Mouse (Mus musculus) Muller cell, postnatal 12 days (primary cell): ENCODE data around the gene Map4k5.

Source experiments
- DNase-seq: peaks from one replicate; pipeline ENCODE4 v3.0.0-alpha.2; 2015; ENCODE audit errors: inconsistent ontology term

Gene Map4k5

DNA sequence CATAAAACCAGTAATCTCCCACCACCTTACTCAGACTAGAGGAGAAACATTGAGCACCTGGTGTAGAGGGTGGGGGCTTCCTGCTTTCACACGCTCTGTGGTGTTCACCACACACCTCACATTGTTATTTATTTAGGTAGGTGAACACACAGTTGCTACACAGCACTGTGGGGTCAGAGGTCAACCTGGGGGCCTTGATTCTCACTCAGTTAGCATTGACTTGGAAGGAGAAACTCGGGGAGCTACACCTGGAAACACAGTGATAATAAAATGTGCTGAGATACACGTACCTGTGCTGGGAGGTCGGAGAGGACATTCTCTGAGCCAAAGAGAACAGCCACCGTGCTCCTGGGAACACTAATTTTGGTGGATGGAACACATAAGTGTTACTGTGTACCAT is 104.6 kb downstream of the Map4k5 start:
- DNase-seq = no peak

DNA sequence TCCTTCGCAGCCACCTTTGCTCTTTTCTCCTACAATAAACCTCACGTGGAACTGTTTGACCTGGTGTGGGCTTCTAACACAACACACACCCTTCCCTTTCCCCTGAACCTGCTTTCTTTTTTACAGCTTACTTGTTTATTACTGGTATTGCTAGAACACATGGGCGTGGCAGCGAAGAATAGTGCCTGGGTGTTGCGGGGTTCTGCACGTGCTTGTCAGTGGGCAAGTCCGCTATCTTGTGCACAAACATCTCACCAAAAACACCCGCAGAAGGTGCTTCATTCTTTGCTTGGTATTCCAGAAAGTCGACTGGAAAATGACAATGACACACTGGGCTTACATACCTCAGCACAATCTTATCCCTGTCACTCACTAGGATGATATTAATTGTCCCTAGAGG is 107.5 kb downstream of the Map4k5 start:
- DNase-seq = no peak

DNA sequence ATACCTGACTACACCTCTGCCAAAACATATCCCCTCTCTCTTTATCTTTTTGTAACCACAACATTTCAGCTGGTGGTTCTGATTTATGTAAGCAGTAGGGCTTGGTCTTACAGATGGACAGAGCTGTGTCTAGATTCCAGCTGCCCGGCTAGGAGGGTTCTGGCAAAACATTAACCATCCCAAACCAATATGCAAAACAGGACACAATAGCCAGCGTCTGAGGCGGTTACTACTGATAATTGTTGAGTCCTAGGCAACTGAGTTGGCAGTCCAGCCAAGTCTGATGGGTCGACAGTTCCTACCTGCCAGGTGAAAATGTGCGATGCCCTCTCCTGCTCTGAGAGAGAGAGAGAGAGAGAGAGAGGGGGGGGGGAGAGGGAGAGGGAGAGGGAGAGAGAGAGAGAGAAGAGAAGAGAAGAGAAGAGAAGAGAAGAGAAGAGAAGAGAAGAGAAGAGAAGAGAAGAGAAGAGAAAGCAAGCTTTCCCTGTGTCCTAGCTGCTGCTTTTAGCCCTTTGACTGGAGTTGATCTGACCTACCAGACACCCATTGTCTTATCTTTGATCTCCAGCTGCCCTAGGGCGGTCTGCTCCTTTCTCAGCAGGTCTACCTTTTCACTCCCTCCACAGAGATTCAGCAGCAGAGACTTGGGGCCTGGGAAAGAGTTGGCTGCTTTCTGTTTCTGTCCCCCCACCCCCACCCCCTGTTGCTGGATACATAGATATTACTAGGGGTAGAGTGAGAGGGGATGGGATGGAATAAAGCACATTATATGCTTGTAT is 109.6 kb downstream of the Map4k5 start:
- DNase-seq = no peak

DNA sequence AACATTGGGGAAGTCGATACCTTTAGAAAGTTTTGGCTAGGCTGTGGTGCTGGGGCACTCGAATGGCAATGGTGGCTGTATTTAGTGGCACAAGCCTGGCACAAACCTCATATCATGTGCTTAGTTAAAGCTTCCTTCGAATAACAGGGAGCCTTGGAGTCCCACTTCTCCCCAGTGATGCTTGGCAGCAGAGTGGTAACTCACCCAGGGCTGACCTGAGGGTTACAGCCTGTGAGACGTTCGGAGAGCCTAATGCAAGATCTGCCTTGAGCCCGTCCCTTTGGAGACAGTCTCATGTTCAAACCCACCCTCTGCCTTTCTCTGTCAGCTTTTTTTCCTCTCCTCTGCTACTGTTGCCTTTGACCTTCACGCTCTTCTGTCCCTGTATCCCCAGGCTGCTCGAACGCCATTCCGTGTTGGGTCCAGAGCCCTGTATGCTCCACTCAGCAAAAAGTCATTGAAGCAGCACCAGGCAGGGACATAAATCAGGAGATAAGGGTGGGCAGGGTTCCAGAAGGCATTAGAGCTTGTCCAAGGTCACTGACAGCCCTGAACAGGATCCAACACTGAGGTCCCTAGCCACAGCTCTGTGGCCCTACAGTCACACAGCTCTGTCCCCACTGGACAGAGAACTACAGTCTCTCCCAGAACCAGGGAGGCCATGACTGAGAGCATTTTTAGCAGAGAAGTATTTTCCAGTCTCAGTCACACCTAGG is 110.9 kb downstream of the Map4k5 start:
- no peak for DNase-seq

DNA sequence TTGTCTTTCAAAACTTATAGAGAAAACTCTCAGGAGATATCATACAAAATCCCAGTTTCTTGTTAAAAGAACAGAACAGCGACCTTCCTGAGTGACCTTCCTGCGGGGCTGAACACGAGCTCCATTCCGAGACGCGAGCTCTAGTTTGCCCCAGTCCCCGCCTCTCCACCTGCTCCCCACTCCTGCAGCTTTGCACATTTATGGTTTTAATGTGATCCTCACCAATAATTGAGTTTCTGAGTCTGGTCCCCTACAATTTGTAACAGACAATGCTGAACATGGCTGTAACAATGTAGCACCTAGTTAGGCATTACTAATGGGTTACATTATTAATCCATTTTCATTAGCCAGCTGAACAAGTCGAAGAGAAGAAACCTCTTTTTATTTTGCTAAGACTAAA is 111.5 kb downstream of the Map4k5 start:
- no peak for DNase-seq

DNA sequence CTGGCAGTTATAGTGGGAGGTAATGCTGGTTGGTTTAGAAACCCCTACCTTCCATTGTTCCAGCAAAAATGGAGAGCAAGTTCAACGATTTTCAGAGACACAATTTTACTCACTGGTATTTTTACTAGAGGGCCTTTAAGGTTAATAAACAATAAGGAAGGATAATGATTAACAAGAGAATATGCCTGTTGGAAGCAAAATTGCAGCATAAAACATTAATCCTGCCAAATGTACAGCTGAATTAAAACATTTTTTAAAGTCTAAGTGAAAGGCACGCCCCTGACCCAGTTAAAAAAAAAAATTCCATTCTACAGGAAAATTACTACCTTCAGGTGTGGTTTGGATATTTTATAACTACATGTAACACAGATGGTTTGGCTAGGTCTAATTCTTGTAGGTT is 115.0 kb downstream of the Map4k5 start:
- DNase-seq = no peak

DNA sequence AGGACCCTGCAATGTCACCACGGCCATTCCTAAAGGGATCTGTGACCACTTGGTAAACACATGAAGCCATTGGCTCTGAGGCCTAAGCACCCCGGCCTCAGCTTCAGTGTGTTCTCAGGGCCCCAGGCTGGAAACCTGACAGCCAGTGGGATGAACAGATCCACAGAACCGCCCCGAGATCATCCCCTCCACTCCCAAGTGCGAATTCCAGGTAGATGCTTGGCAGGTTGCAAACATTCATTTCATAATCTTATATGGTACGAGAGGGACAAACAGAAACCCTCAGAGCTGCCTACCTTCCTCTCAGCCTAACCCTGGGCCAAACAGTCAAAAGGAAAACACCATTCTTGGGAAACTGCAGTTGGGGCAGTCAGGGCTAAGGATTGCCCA is 115.7 kb downstream of the Map4k5 start:
- no peak for DNase-seq

DNA sequence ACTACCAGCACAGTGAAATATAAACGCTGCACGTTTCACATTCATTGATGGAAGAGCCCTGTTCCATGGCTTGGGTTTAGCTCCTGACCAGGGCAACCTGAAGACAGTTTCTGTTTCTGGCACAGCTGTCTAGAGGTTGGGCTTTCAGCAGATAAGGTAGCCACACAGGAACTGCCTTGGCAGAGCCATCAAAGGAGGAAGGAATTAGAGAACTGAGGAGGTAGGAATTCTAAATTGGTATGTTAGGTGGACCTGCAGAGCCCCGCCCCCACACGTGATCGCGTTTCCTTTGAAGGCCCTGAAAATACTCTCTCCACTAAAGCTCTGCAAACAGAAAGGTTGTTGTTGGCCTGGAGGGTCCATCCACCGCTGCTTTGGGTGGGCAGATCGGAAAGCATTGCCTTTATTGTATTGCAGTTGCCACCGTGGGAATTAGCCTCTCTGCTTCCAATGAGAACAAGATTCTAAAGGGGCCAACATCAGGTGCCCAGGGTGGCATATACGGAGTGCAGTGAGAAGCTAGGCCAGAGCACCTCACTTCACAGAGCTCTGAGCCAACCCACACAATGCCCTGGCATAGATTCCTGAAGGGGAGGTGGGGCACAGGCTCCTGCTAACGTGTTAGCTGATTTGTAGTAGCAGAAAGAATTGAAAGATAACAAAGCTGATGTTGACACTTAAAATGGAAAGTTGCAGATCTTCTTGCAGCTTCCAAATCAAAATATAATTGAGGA is 116.2 kb downstream of the Map4k5 start:
- no peak for DNase-seq

DNA sequence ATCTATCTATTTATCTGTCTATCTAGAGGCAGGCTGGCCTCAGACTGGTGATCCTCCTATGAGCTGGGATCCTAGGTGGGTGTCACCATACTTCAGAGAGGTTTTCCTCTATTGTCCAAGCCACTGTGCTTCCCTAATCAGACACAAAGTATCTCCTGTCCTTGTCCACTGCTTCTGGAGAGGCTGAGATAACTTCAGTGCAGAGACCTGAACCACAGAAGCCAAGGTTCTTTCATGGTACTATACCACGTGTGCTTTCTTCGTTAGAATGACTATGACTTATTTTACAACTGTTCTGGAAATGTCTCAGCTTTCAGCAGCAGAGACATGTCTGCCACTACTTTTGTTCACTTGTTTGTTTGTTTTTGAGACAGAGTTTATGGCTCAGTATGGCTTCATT is 124.2 kb downstream of the Map4k5 start:
- no peak for DNase-seq

DNA sequence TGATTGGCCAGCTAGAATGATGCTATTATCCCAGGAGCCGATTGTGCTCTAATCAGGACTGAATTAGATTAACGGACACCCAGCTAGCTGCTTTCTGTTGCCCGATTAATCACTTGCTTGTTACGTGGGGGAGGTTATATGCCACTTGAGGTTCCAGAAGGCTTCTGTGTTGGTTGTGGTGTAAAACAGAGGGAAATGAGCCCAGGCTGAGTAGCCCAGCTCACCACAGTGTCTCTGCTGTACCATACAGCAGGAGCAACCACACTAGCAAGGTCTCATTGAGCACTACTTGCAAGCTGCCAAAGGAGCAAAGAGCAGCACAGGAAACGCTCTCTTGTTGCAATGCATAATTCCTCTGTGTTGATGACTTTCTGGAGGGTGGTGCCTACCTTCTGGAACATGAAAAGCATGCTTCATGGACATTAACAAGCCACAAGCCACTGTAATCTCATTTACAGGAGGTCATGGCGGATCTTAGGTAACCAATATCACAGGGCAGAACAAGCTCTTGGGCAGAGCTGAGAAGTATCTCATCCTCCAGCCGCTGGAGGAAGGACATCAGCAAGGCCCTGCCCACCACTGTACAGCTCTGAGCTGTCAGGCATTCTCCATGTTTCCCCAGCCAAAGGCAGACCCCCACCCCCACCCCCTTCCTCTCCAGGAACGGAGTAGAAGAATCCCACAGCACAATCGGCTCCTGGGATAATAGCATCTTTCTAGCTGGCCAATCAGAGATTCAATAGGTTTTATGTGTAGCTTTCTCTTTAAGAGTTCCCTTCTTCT is 125.3 kb downstream of the Map4k5 start:
- DNase-seq = no peak

DNA sequence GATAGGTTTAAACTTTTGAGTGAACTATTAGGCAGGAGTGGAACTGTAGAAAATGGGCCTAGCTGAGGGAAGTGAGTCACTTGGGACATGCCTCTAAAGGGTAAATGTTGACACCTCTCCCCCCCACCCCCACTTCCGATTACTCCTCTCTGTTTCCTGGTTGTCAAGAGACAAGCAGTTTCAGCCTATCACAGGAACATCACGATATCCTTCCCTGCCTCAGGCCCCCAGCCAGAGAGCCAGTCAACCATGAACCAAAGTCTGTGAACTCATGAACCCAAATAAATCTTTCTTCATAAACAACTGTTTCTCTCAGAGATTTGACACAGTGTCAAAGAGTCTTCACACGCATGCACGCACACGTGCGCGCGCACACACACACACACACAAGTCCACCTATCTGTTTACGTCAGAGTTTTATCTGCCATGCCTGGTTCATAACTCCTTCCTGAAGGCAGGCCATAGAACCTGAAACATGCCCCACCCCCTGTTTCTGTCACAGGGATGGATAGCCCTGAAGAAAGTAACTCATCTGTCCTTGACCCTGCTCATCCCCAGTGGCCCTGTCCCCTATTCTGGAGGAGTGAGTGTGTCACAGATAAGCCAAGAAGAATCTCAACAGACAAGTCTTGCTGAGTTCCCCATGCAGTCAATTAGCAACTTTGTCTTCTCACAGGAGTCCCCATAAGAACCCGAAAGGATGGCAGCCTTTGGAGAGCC is 126.7 kb downstream of the Map4k5 start:
- DNase-seq = peak; percentile 40

DNA sequence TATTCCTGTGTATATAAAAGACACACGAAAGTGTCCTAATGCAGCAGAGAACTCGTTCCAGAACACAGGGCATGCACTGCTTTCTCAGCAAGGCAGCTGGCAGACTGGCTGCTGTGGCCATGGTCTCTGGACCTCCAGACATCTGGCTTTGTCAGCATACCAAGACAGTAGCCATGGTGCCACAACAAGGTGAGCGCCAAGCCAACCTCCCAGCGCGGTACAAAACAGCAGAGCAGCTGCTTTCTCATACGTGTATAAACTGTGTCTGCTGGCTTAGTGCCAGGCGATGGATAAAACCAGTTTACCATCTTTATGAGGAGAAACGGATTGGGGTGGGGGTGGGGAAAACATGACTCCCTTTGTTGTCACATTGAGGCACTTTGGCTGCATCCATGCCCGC is 127.5 kb downstream of the Map4k5 start:
- DNase-seq = no peak

DNA sequence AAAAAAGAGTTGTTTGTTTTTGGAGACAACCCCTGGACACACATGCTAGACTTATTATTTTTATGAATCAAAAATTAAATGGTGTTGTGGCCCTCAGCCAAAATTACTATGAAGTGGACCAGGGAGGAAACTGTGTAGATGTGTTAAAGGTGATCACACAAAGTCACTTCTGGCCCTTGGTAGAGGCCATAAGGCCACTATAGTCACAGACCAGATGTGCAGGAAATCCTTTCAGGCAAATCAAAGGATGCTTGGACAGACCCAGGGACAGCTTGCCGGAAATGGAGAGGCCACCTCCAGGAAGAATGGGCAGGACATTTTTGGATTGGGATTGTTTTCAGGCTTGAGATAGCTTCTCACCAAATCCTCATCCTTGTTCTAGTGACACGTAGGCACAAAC is 131.4 kb downstream of the Map4k5 start:
- no peak for DNase-seq

DNA sequence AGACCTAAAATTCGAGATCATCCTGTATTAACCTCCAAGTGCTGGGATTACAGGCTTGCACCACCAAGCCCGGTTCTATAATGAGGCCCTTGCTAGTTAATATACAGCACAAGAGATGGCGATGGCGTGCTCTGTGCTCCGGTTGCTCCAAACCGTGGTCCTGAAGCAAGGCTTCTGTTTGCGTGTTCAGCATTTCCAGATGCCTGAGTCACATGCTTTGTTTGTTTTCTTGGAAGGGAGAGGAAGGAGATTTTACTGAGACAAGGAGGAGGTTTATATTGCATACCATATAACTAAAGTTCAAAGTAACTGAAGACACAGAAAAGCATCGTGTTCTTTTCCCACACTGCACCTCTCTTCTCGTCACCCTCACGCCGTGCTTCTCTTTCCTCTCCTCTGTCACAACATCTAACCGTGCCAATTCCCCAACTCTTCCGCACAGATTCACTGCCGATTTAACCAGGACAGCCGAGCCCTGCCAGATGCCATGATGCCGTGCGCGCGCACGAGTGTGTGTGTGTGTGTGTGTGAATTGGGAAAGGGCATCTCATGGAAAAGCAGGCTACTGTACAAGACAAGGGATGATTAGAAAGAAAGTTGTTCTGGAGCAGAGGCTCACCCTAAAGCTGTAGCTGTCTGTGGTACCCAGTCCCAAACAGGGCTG is 132.1 kb downstream of the Map4k5 start:
- DNase-seq = no peak

DNA sequence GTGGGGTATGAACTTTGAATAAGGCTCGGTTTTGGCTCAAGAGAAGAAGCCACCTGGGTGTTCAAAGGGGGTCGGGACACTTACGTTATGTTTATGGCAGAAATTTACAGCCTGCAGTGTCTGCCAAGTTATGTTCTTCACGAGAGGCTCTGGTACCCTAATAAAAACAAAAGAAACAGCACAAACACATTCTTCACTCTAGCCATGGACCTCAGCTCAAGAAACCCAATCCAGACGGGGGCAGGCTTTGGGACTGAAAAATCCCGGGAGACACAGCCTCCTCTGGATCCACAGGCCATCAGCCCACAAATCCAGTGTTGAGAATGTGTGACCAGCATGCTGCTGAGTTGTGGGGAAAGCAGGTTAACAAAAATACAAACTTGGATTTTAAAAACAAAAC is 133.0 kb downstream of the Map4k5 start:
- DNase-seq = no peak

DNA sequence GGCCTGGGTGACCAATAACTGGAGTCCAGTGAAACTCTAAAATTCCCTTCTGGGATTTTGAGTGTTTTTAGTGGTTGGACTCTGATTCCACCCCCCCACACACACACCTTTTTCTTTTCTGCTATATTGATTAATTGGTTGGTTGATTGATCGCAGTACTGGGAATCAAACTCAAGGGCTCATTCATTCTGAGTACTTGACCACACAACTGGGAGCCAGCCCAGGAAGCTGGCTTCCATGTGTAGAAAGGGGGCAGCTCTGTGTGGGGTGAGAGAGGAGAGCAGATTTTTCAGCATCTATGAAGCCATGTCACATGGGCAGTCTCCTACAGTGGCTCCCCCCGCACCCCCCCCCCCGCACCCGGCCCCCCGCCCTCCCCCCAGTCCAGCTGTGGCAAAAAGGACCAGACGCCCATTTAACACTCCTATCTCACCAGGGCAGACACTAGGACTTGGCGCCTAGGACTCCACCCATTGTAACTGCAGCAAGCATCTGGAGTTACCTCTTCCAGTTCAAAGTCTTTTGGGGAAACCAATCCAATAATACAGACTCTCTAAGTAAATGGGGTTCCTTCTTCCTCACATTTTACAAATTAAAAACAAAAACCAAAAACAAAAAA is 133.6 kb downstream of the Map4k5 start:
- no peak for DNase-seq

DNA sequence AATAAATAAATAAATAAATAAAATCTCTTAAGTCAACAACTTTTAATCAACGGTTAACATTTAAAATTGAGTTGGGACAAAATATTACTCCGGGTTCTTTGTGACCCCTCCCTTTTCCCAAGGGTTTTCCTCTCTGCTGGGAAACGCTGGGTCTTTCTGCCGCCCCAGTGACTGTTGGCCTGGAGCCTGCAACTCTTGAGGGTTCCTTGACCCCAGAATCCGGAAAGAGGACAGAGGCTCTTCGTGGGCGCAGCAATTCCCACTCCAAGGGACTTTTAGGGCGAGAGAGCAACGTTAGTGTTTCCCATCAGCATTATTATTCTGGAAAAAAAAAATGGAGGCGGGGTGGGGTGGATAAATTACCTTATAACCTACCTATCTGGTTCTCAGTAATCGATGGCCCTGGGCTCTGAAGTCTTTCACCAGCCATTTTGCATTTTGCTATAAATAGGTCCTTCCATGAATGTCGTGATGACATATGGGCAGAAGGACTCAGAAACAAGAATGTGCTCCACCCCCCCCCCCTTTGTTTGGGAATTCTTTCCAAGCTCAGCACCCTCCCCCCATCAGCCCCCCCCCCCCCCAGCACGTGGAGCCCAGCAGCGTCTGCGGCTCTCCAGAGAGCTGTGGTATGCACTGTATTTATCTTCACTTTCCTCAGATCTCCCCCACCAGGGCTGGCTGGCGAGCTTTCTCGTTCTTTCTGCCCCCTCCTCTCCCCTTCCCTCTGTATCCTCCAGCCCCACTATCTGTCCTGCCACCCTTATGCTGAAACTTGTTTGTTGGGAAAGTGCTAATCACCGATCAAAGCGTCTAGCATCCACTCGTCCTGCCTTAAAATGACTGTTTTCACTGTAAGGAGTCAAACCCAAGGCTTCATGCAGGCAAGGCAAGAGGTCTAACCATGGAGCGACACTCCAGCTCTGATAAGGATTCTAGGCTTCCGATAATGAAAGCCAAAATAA is 134.5 kb downstream of the Map4k5 start:
- DNase-seq = peak; percentile 83

DNA sequence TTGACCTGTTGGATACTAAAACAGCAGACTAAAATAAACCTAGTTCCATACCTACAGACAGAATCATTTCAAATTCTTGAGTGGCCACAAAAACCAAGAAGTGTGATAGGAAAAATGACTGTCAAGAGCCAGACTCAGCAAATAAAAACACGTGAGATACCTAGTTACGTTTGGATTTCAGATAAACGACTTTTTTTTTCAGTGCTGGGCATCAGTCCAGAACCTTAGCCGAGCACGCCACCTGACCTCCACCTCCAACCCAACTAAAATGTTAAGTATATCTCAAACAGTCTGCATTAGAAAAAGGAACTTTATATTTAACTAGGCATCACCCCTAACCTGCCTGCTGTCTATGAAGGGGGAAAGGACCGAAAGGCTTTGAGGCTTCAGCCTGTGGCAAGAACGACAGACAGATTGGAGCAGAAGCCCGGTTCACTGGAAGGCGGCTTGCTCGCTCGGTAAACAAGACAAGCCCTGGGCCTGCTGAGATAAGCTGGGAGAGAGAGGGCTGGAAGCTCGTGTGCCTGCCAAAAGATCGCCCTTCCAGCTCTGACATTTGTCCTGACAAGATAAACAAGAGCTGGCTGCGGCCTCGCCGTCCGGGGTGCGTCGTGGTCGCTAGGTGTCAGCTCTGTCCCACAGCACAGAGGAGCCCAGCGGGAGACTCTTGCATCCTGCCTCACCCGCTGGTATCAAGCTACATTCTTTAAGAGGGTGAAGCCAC is 135.4 kb downstream of the Map4k5 start:
- peak; percentile 86 for DNase-seq
